Comparison of ENCODE assay signal across 7 mouse cellular contexts in genomic region chr7:111782126-111782525, GRCm38 (mm10). TPM values are rescaled to one million over a fixed set of nuclear protein-coding genes. Genes with fewer than 3 reads are reported as not detected.
DNase-seq lines count a peak whose midpoint lies in the region; ATAC-seq and TF ChIP-seq lines count a peak whose summit lies in the region.

No protein-coding gene starts in this region.

- no peak overlapping the region for H3K9ac ChIP-seq in liver, postnatal 0 days (replicated peaks)

- H3K27ac ChIP-seq in bone marrow macrophage, adult 2 months (ENCODE audit: insufficient read depth, low read depth, low read length), result no peak overlapping the region
- no peak overlapping the region for H3K27ac ChIP-seq in liver, postnatal 0 days (ENCODE audit: low read depth)

- no peaks in the 10 kb centered on the region for H3K4me1 ChIP-seq in bone marrow macrophage, adult 2 months (ENCODE audit: control insufficient read depth, insufficient read depth, low read length)
- no peaks in the 10 kb centered on the region for H3K4me1 ChIP-seq in liver, postnatal 0 days (ENCODE audit: insufficient read depth)

- no peak for TF ChIP-seq EP300 in liver, postnatal 0 days (IDR thresholded peaks at IDR 0.05; ENCODE audit: low read depth)

- no peaks in the 10 kb centered on the region for H3K36me3 ChIP-seq in liver, postnatal 0 days (replicated peaks; ENCODE audit: insufficient read depth, low read length)

- no peak for ATAC-seq in liver, postnatal 0 days

- WGBS in liver, postnatal 0 days (ENCODE audit: insufficient replicate concordance), result 49% methylated on average over 5 of the region's 5 CpGs

- DNase-seq in urinary bladder, postnatal 14 days (ENCODE audit: low spot score), result peak; percentile 69
- DNase-seq in urinary bladder, adult 18-20 months (ENCODE audit: low spot score in 2 of 2), result no peak
- DNase-seq in fibroblast of lung, adult 2 months (ENCODE audit: low read depth), result peak; percentile 17
- peak; percentile 87 for DNase-seq in kidney, postnatal 10 days
- peak; percentile 62 for DNase-seq in liver, postnatal 0 days
- peak; percentile 74 for DNase-seq in right cerebral cortex, postnatal 4 days

- peak; percentile 80 for TF ChIP-seq CTCF in bone marrow macrophage, adult 2 months (IDR thresholded peaks at IDR 0.05; ENCODE audit: low read depth, low read length)
- peak; percentile 91 for TF ChIP-seq CTCF in liver, postnatal 0 days (IDR thresholded peaks at IDR 0.05; ENCODE audit: low read depth)

- H3K9me3 ChIP-seq in liver, postnatal 0 days (ENCODE audit: low read length), result no peaks in the 10 kb centered on the region

- H3K4me2 ChIP-seq in liver, postnatal 0 days (ENCODE audit: low read depth, low read length), result no peak overlapping the region

- H3K4me3 ChIP-seq in bone marrow macrophage, adult 2 months (ENCODE audit: insufficient read depth, low read length), result no peak overlapping the region
- H3K4me3 ChIP-seq in liver, postnatal 0 days (ENCODE audit: low read depth, low read length), result no peak overlapping the region

- peaks cover 34% of the 10 kb centered on the region for H3K27me3 ChIP-seq in liver, postnatal 0 days (ENCODE audit: insufficient read depth, low read length)

- no peak for TF ChIP-seq POLR2A in bone marrow macrophage, adult 2 months (IDR thresholded peaks at IDR 0.05; ENCODE audit: borderline replicate concordance, low read depth, low read length)

RNA-seq across cellular contexts. Expression of gene Galnt18, which starts 2.3 kb away (rescaled TPM):
- not detected in 2 replicates for polyA plus RNA-seq in bone marrow macrophage, adult 2 months (2012; ENCODE audit: insufficient read depth, insufficient read length, missing spikeins)
- 1.7 and 1.9 TPM in 2 replicates for polyA plus RNA-seq in liver, postnatal 0 days (2015; fragmentation: Nextera tagmentation; extraction: Ambion mirVana)

Comparison
In these comparisons a context has a peak if more than half of its experiments do, and no peak if none do; other contexts are left out.
1. DNase-seq: peak in urinary bladder, postnatal 14 days (single experiment), fibroblast of lung, adult 2 months (single experiment), kidney, postnatal 10 days (single experiment), liver, postnatal 0 days (single experiment) and right cerebral cortex, postnatal 4 days (single experiment); none in urinary bladder, adult 18-20 months (0 of 2).